Mouse (Mus musculus) erythroblast, embryonic 14.5 days (primary cell): ENCODE data around the gene Yif1a.

Source experiments
- GATA1 ChIP-seq: IDR thresholded peaks from 2 replicates; pipeline ENCODE4 v1.6.1; 2012; ENCODE audit warnings: low read length, inconsistent platforms, mixed read lengths
- TAL1 ChIP-seq: IDR thresholded peaks from 3 replicates; pipeline ENCODE4 v1.6.1; 2012; ENCODE audit warnings: low read length, inconsistent platforms, mixed read lengths

DNA sequence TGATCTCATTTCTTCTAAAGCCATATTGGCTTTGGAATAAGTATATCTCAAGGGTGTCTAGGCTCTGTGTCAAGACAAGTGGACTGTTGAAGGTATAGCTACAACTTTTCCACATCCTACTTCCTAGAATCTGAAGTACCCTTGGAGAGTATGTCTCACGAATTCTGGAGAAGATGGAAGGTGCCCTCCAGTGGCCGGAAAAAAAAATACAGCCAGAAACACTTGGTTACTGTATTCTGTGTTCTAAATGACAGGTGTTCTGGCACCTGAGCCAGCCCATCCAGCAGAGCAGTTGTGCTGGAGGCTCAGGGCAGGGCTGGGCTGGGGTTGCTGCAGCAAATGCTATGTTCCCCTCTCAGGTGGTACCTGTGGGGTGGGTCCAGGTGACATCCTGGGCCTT lies 51.3 kb downstream of the Yif1a start:
- TF ChIP-seq TAL1 (no peak), GATA1 (no peak)
